Mouse (Mus musculus) neural tube, embryonic 13.5 days (tissue): ENCODE measurements around the gene Cbfa2t2. TPM values are rescaled to one million over a fixed set of nuclear protein-coding genes. Genes with fewer than 3 reads are reported as not detected.

ENCODE experiments used
- ATAC-seq: fragments of 200-750 bp; cut with Nextera tagmentation; 2 replicates; pipeline ENCODE4 v1.8.0; 2017; ENCODE audit warnings: low read depth, mild to moderate bottlenecking, moderate TSS enrichment, moderate library complexity
- H3K27ac ChIP-seq: fragments of 300-500 bp; sonication (generic); replicated peaks from 2 replicates; pipeline ENCODE4 v1.5.1; 2015; ENCODE audit warnings: moderate library complexity, mild to moderate bottlenecking, inconsistent platforms
- H3K27me3 ChIP-seq: fragments of 300-500 bp; sonication (generic); 2 replicates; pipeline ENCODE4 v1.6.1; 2015; ENCODE audit warnings: mild to moderate bottlenecking, inconsistent platforms
- H3K36me3 ChIP-seq: fragments of 300-500 bp; sonication (generic); 2 replicates; pipeline ENCODE4 v1.6.1; 2015; ENCODE audit warnings: mild to moderate bottlenecking, inconsistent platforms
- H3K4me1 ChIP-seq: fragments of 300-500 bp; sonication (generic); replicated peaks from 2 replicates; pipeline ENCODE4 v1.6.1; 2015; ENCODE audit warnings: inconsistent platforms
- H3K4me2 ChIP-seq: fragments of 300-500 bp; sonication (generic); 2 replicates; pipeline ENCODE4 v1.6.1; 2015; ENCODE audit warnings: inconsistent platforms, mild to moderate bottlenecking, moderate library complexity
- H3K4me3 ChIP-seq: fragments of 300-500 bp; sonication (generic); 2 replicates; pipeline ENCODE4 v1.5.1; 2015; ENCODE audit warnings: mild to moderate bottlenecking, inconsistent platforms
- H3K9ac ChIP-seq: fragments of 300-500 bp; sonication (generic); 2 replicates; pipeline ENCODE4 v1.6.1; 2015; ENCODE audit warnings: moderate library complexity, mild to moderate bottlenecking, inconsistent platforms
- H3K9me3 ChIP-seq: fragments of 300-500 bp; sonication (generic); 2 replicates; pipeline ENCODE4 v1.6.1; 2016; ENCODE audit warnings: inconsistent platforms
- WGBS: fragments of 180-500 bp; shearing (Covaris S2); methylation state at CpG from one replicate; pipeline ENCODE4 v1.1.7; 2015; 5-methylcytosine and 5-hydroxymethylcytosine counted together
- polyA plus RNA-seq: library from polyadenylated mRNA; unstranded; fragments of >200 nt; fragmentation: Nextera tagmentation; extraction: Ambion mirVana; gene quantifications from 2 replicates; pipeline ENCODE4 v1.2.1, GENCODE M21; 2015

Cbfa2t2 gene
- polyA plus RNA-seq, 1 experiment from 2014 or later = 50.8 TPM

DNA sequence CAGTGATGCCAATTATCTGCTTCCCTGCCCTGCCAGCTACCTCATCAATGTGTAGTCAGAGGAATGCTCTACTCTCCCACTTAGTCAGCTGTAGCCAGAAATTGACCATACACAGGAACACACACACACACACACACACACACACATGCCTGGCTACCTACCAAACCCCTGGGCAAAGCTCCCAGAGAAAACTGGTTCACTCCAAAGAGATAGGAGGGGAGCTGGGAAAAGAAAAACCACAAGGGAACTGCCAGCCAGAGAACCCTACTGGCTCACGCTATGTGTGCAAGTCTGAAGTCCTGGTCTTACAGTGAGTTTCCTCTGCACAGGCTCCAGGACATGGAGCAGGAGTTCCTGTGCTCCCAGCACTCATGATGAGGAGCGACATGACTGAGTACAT is 25.9 kb upstream of the Cbfa2t2 start:
- H3K9ac ChIP-seq = no peak overlapping the region
- WGBS = 56% methylated on average over 2 of the region's 2 CpGs
- H3K4me1 ChIP-seq = peaks cover 26% of the 10 kb centered on the region
- H3K4me2 ChIP-seq = no peak overlapping the region
- no peak for ATAC-seq
- H3K27me3 ChIP-seq = peaks cover 29% of the 10 kb centered on the region
- no peaks in the 10 kb centered on the region for H3K9me3 ChIP-seq
- no peak overlapping the region for H3K4me3 ChIP-seq
- no peaks in the 10 kb centered on the region for H3K36me3 ChIP-seq
- H3K27ac ChIP-seq = no peak overlapping the region

DNA sequence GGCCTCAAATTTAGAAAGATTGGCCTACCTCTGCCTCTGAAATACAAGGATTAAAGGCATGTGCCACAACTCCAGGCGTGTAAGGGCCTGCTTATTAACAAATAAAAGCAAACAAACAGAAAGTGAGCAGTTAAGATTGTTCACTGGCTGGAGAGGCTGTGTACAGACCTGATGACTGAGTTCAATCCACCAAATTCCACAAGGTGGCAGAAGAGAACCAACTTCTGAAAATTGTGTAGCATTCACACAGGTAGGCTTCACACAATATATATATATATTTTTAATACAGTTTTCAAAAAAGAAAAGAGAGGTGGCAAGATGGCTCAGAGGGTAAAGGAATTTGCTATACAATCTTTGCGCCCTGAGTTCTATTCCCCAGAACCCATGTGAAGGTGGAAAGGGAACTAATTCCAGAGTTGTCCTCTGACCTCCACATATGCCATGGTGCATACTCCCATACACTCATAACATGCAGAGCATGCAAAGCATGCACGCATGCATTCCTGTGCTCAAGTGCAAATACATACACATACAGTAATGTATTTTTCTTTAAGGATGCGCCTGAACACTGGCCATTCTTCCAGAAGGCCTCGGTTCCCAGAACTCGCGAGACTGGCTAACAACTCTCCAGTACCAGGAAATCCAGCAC is 24.1 kb upstream of the Cbfa2t2 start:
- Histone ChIP-seq H3K4me3 (no peak overlapping the region), H3K27me3 (peaks cover 24% of the 10 kb centered on the region), H3K4me1 (peaks cover 10% of the 10 kb centered on the region), H3K36me3 (no peaks in the 10 kb centered on the region), H3K27ac (no peak overlapping the region), H3K9me3 (no peaks in the 10 kb centered on the region), H3K4me2 (no peak overlapping the region), H3K9ac (no peak overlapping the region)
- 71% methylated on average over 7 of the region's 7 CpGs for WGBS
- no peak for ATAC-seq

DNA sequence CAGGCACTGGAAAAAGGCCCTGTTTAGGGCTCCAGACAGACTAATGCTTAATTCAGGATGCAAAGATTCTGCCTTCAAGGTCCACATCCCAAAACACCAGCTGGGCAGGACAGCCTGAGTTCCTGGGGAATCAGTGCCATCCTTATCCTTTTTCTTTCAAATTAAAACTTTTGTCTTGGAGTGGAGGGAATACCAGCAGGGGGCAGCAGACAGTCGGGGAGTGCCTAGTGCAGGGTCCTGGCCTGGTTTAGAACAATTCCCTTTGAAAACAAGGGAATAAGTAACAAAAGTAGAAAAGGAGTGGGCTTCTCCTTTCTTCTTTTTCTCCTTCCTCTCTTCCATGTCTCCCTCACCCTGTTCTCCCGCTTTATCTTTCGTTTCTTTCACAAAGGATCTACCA is 19.2 kb upstream of the Cbfa2t2 start:
- Histone ChIP-seq H3K36me3 (no peaks in the 10 kb centered on the region), H3K9me3 (no peaks in the 10 kb centered on the region), H3K9ac (no peak overlapping the region), H3K4me1 (peaks cover 21% of the 10 kb centered on the region), H3K4me3 (no peak overlapping the region), H3K27ac (no peak overlapping the region), H3K4me2 (no peak overlapping the region), H3K27me3 (no peaks in the 10 kb centered on the region)
- no peak for ATAC-seq
- 17% methylated on average over 3 of the region's 3 CpGs for WGBS

DNA sequence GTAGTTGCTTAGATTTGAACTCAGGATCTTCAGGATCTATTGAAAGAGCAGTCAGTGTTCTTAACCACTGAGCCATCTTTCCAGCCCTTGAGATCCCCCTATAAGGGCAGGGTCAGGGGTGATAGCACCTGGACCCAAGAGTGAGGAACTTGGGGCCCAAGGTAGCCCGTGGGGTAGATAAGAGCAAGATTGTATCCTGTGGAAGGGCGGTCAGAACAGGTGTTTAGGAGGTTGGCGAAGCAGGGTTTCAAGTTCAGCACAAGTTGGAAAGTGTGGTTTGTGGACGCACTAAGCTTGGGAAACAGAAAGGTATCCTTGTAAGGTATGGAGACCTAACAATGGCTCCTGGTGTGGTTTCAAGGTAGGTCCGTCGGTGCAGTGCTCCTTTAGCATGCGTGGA is 18.3 kb upstream of the Cbfa2t2 start:
- Histone ChIP-seq H3K27me3 (no peaks in the 10 kb centered on the region), H3K36me3 (no peaks in the 10 kb centered on the region), H3K4me2 (no peak overlapping the region), H3K9ac (no peak overlapping the region), H3K4me3 (no peak overlapping the region), H3K9me3 (no peaks in the 10 kb centered on the region), H3K27ac (no peak overlapping the region), H3K4me1 (peaks cover 21% of the 10 kb centered on the region)
- 94% methylated on average over 7 of the region's 7 CpGs for WGBS
- no peak for ATAC-seq

DNA sequence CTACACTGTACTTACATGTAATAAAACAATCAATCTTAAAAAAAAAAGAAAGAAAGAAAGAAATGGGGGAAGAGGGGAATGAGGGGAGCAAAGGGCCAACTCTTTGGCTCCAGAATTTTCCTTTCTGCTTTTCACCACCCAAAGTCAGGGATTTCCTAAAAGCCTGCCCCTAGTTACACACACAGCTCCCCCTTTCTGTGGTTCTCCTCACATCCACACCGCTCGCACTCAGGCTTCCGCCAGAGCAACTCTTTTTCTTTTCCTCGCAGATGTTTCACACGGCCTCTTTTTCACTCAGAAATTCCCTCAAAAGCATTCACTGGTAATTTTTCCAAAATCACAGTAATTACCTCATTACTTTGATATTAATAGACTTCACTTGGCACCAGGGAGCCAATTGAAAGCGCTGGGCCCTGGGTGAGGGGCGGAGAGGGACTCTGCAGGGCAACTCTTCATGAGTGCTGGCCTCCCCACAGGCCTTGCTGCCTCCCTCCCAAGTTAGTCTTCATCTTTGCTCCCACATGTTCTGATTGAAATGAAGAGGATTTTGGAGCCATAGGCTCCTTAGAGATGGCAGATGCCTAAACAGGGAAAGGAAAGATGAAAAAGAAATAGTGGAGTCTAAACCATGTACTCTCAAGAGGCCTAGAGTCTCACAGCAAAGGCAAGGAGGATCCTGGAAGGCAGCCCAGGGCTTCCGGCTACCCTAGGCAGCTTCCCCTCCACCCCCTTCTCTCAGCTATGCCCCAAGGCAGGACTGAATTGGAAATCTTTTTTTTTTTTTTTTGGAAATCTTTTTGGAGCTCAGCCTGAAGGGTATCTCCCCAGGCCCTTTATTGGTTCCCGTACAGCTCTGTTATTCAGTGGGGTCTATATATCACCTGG is 16.4 kb upstream of the Cbfa2t2 start:
- Histone ChIP-seq H3K4me1 (peaks cover 21% of the 10 kb centered on the region), H3K9ac (no peak overlapping the region), H3K36me3 (no peaks in the 10 kb centered on the region), H3K4me2 (no peak overlapping the region), H3K9me3 (no peaks in the 10 kb centered on the region), H3K4me3 (no peak overlapping the region), H3K27me3 (no peaks in the 10 kb centered on the region), H3K27ac (0 out of 2 replicates have a peak overlapping the region, but pooled peaks have one; percentile 13)
- ATAC-seq = no peak
- 64% methylated on average over 9 of the region's 9 CpGs for WGBS

DNA sequence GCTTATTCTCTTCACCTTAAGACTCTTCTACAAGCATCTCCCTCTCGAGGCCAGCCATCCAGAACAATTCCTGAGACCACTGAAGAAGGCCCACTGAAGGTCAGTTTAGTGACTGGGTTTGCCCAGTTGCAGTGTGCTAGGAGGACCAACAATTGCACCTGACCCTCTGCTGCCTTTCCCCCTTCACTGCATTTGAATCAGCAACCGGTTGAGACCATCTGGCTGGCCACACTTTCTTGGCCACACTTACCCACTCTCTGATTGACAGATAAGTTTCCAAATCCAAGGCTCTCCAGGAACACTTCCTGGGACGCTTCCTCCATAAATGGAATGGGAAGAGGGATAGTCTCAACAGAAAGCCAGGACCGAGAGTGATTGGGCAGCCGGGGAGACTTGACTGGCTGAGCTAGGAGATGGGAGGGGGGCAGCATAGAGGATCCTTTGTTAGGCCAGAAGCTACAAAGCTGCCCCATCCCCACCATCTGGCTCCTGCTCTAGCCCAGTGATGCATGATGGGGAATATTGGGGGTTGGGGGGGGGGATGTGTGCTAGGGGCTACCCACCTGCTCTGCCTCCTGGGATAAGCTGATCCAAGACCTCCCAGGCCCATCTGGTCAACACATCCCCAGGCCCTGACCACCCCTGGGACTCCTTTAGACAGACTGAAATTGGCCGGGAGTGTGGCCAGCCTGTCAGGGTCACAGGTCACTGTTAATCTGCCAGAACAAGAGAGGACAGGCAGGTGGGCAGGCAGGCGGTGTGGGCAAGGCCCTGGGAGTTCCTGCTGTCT is 15.1 kb upstream of the Cbfa2t2 start:
- peak; percentile 85 for ATAC-seq
- Histone ChIP-seq H3K27ac (peak overlapping the region; percentile 80), H3K4me1 (peaks cover 24% of the 10 kb centered on the region), H3K9me3 (0 out of 2 replicates have a peak, but pooled peaks cover 4% of the 10 kb centered on the region), H3K27me3 (no peaks in the 10 kb centered on the region), H3K9ac (0 out of 2 replicates have a peak overlapping the region, but pooled peaks have one; percentile 34), H3K36me3 (no peaks in the 10 kb centered on the region), H3K4me3 (no peak overlapping the region), H3K4me2 (0 out of 2 replicates have a peak overlapping the region, but pooled peaks have one; percentile 5)
- 18% methylated on average over 7 of the region's 7 CpGs for WGBS

DNA sequence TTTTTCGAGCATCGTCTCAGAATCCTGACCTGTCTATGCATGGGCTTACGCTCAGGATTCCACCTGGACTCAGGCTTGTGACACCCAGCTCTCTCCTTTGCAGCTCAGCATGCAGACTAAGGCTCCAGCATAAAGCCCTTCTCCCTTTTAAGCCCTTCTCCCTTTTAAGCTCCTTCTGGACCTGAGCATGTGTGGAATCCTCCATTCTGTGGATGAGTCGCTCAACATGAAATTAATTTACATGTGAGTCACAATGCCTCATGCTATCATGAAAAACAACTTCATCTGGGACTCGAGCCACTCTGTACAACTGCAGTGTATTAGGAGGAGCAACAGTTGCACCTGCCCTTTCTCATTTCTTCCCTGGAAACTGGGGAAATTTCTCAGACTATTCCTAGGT is 14.1 kb upstream of the Cbfa2t2 start:
- ATAC-seq = no peak
- H3K27ac ChIP-seq = peak overlapping the region; percentile 80; the same call in 1 of the 2 replicates
- H3K4me3 ChIP-seq = no peak overlapping the region
- H3K9ac ChIP-seq = no peak overlapping the region
- no peaks in the 10 kb centered on the region for H3K27me3 ChIP-seq
- WGBS = 74% methylated on average over 5 of the region's 5 CpGs
- H3K4me1 ChIP-seq = peaks cover 34% of the 10 kb centered on the region
- H3K36me3 ChIP-seq = no peaks in the 10 kb centered on the region
- no peak overlapping the region for H3K4me2 ChIP-seq
- 0 out of 2 replicates have a peak, but pooled peaks cover 4% of the 10 kb centered on the region for H3K9me3 ChIP-seq

DNA sequence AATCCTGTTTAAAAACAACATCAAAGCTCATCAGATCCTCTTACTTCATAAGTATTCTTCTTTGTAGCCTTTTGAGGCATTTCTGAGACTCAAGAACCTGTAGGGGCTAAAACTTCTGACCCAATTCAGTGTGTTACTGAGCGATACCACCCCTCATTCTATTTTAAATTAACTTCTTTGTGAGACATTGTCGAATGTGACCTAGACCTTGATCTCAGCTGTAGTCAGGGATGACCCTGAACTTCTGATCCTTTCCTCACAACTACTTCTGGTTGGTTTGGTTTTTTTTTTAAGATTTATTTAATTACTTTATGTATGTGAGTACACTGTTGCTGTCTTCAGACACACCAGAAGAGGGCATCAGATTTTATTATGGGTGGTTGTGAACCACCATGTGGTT is 12.7 kb upstream of the Cbfa2t2 start:
- WGBS = 91% methylated on average over 2 of the region's 2 CpGs
- H3K9ac ChIP-seq = no peak overlapping the region
- H3K27me3 ChIP-seq = no peaks in the 10 kb centered on the region
- H3K27ac ChIP-seq = no peak overlapping the region
- H3K36me3 ChIP-seq = no peaks in the 10 kb centered on the region
- peaks cover 48% of the 10 kb centered on the region for H3K4me1 ChIP-seq
- no peak for ATAC-seq
- H3K9me3 ChIP-seq = 0 out of 2 replicates have a peak, but pooled peaks cover 4% of the 10 kb centered on the region
- no peak overlapping the region for H3K4me3 ChIP-seq
- no peak overlapping the region for H3K4me2 ChIP-seq

DNA sequence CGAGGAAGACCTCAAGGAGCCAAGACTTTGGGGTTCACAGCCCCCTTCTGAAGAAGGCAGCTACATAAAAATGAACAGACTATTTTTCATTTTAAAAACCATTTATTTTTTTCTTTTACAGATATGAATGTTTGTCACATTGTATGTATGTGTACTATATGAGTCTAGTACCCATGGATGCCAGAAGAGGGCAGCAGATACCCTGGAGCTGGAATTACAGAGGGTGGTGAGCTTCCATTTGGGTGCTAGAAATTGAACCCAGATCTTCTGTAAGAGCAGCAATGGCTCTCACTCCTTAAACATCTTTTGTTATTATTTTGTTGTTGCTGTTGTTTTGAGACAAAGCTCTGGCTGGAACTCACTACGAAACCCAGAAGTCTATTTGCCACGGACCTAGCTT is 10.8 kb upstream of the Cbfa2t2 start:
- H3K4me1 ChIP-seq = peaks cover 41% of the 10 kb centered on the region
- 0 out of 2 replicates have a peak, but pooled peaks cover 4% of the 10 kb centered on the region for H3K9me3 ChIP-seq
- 82% methylated on average over 3 of the region's 3 CpGs for WGBS
- no peaks in the 10 kb centered on the region for H3K27me3 ChIP-seq
- no peak overlapping the region for H3K4me2 ChIP-seq
- H3K9ac ChIP-seq = no peak overlapping the region
- peak overlapping the region; percentile 91 for H3K27ac ChIP-seq
- no peak overlapping the region for H3K4me3 ChIP-seq
- ATAC-seq = no peak
- no peaks in the 10 kb centered on the region for H3K36me3 ChIP-seq

DNA sequence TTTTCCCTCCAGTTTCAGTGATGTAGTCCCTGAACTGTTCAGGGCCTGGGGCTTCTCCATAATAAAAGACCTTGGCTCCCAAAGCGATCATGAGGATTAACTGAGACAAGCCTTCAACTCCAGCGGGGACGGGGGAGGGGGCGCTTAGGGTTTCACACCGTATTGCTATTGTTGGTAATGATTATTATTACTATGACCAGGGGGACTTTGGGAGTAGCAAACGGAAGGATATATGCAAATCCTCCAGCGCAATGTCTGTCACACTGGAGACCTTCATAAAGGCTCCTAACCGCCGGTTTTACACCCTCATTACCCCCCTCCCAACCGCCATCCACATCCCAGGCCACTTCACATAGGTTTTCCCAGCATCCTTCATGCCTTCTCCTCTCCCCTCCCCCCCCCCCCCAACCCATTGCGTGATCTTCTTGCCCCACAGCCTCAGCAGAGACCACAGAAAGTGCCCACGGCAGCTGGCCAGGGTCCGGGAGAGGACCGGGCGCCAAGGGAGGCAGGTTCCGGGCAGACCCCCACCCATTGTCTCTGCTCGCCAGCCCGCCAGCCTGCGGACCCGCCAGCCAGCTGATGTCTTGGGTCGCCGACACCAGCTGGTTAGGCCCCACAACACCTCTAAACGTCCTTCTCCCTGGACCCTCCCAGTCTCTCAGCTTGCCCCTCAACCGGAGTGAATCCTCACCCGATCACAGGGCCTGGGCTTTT is 9.9 kb upstream of the Cbfa2t2 start:
- ATAC-seq = peak; percentile 86
- peaks cover 32% of the 10 kb centered on the region for H3K4me1 ChIP-seq
- peak overlapping the region; percentile 91 for H3K27ac ChIP-seq
- H3K4me2 ChIP-seq = peak overlapping the region; percentile 60
- H3K4me3 ChIP-seq = peak overlapping the region; percentile 37
- H3K9ac ChIP-seq = peak overlapping the region; percentile 70
- H3K27me3 ChIP-seq = no peaks in the 10 kb centered on the region
- H3K9me3 ChIP-seq = 0 out of 2 replicates have a peak, but pooled peaks cover 4% of the 10 kb centered on the region
- no peaks in the 10 kb centered on the region for H3K36me3 ChIP-seq
- WGBS = 1% methylated on average over 25 of the region's 25 CpGs
